Mouse (Mus musculus): ENCODE results near the gene Fuz. TPM values are rescaled to one million over a fixed set of nuclear protein-coding genes. Genes with fewer than 3 reads are reported as not detected.
"Not testable (repeated sequence)": the region's sequence is repeated elsewhere in the genome, so short reads cannot be mapped to it uniquely, and the experiment has no call there.

Gene Fuz
- total RNA-seq, 2 experiments from 2014 or later, result 20.4 to 22.9 TPM

DNA sequence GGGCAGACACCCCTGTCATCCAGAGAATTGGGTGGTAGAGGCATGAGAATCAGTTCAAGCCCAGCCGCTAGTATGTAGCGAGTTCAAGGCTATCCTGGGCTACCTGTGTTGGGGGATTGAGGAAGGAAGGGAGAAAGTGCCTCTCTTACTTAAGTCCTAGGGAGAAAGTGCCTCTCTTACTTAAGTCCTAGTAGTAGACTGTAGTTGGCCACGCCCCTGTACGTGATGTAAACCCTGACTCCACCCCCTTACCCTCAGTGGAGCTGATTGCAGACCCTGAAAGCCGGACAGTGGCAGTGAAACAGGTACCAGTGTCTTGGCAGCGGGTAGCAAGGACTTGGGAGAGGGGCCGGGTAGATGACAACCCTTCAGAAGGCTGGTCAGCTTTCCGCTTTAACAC is 38.0 kb upstream of the Fuz start:
- DNase-seq (ENCODE audit: low spot score in 2 of 2), result no peak
- intact Hi-C loops (cut with DNase I), result no loop called here

DNA sequence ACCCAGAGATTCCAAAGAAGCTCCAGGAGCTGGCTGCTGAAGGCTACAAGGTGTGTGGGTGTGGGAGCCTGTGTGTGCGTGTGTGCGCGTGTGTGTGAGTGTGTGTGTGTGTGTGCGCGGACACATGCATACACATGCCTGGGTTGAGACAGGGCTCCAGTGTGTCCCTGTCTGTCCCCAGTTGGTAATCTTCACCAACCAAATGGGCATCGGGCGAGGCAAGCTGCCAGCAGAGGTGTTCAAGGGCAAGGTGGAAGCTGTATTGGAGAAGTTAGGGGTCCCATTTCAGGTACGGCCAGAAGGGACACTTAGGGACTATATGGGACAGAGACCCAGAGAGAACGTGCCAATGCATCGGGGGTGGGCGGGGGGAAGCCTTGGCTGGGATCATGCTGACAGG is 36.0 kb upstream of the Fuz start:
- DNase-seq (ENCODE audit: low spot score in 2 of 2), result no peak
- intact Hi-C loops (cut with DNase I), result no loop called here

DNA sequence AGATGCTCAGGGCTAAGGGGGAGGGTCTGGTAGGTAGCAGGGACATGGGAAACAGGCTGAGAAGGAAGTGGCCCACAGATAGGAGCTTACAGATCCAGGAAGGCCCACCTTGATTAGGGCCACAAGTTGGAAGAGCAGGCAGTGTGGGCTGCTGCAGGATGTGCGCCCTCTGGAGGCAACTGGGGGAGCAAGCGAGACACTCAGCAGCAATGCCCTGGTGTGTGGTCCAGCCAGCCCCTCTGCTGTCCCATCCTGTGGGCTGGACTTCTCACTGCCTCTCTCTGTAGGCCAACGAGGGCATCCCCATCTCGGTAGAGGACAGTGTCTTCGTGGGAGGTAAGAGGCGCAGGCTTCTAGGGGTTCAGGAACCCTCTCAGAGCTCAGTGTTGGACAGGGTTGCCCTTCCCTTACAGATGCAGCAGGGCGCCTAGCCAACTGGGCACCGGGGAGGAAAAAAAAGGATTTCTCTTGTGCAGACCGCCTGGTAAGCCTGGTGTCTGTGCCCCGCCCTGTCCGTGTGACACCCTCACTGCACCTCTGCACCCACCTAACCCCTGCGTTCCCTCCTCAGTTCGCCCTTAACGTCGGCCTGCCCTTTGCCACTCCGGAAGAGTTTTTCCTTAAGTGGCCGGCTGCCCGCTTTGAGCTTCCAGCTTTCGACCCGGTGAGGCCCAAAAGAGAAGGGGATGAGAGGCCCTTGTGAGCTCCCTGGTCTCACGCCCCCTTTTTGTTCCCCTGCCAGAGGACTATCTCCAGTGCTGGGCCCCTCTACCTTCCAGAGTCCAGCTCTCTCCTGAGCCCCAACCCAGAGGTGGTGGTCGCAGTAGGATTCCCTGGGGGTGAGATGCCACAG is 35.1 kb upstream of the Fuz start:
- intact Hi-C loops (cut with DNase I), result no loop called here
- peak; percentile 72 to 80 for DNase-seq (ENCODE audit: low spot score in 2 of 2)

DNA sequence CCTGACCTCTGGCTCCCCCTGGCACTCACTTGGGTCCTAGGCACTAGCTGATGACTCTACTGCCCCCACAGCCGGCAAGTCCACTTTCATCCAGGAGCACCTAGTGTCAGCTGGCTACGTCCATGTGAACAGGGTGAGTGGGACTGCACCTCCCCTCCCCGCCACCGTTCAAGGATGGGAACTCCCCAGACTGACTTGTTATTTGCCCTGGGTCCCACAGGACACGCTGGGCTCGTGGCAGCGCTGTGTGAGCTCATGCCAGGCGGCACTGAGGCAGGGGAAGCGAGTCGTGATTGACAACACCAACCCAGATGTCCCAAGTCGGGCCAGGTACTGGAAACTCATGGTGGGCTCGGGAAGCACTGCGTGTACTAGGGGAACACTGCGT is 34.5 kb upstream of the Fuz start:
- intact Hi-C loops (cut with DNase I), result no loop called here
- DNase-seq (ENCODE audit: low spot score in 2 of 2), result no peak

DNA sequence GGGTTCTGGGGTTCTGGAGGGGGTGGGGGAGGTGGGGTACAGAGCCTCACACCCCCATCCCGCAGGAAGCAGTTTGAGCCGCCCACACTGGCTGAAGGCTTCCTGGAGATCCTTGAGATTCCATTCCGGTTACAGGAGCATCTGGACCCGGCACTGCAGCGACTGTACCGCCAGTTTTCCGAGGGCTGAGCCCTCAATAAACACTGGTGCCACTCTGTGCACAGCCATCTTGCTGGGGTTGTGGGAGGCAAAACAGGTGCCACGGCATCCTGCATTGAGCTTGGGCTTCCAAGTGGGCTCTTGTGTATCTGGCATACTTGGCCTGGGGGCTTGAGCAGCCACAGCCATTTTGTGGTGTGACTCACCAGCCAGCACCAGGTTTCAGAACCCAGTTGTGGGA is 33.4 kb upstream of the Fuz start:
- no peak for DNase-seq (ENCODE audit: low spot score in 2 of 2)
- intact Hi-C loops (cut with DNase I), result no loop called here

DNA sequence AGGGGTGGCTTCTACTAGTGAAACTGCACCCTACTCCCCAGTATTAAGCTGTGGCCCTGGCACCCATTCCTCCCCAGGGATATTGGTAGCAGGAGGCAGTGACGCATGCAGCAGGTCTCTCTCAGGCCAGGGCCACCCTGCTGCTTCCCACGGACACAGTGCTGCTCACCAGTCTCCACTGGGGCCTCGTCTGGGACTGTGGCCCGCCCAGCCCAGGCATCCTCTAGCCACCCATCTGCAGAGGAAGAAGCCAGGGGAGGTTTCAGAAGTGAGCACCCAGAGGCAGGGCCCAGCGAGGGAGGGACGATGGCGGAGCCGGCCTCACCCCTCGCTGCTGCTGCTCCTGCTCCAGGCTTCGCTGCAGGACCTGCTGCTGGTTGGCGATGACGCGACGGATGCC is 32.7 kb upstream of the Fuz start:
- intact Hi-C loops (cut with DNase I), result no loop called here

DNA sequence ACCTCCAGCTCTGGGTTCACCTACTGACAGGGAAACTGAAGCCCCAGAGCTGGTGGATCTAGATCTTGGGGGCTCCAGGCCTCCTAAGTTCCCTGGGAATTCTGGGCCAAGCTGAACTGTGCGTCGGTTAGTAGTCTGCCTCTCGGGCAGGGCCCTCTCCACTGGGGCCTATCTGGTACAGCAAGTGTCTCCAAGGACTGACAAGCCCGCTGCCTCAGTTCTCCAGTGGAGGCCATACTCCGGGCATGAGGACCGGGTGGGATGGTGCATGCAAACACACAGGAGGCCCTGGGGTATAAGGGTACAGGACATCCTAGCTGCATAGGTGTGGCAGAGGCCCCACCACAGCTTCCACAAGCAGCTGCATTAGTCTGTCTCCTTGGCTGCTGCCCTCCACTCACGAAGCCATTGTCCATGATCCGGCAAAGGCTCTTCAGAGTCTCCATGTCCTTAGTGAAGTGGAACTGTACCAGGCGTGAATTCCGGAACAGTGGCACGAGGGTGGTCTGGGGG is 31.8 kb upstream of the Fuz start:
- no peak for DNase-seq (ENCODE audit: low spot score in 2 of 2)
- intact Hi-C loops (cut with DNase I), result no loop called here

More for the DNA sequence above, 32.7 kb upstream of the Fuz start:
- DNase-seq (ENCODE audit: low spot score in 2 of 2), result no peak

DNA sequence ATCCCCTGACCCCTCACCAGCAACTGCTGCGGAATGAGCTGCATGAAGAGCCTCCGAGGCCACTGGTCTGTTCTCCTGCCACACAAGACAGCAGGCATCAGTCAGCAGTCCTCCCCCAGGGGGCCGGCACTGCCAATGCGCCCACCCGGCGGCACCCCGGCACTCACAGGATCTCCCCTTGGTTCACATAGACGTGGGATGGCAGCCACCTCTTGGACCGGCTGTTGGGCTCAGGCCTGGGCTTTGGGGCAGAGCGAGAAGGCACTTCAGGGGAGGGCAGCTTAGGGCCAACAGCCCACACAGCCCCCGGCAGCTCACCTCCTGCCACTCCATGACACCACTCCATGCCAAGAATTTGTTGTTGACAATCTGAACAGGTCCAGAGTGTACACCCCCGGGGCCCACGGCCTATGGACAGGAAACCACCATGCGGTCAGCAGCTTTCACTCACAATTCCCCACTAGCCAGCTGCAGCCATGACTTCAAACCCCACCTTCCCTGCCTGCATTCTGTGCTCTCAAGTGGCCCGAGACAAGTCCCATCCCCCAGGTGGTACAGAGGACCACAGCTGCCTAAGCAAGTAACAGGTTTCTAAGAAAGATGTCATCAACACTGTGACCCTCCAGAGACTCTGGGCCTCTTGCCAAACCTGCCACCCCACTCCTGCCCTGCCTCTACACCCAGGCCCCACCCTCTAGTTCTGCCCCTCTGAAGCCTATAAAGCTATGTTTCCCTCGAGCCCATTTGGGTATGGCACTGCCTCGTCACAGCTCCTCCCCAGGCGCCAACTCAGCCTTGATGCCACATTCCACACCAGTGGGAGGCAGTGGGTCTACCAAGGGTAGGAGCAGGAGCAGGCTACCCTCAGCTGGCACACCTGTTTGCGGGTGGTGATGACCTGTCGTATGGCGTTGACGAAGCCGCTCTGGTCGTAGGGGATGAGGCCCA is 31.0 kb upstream of the Fuz start:
- intact Hi-C loops (cut with DNase I), result no loop called here
- DNase-seq (ENCODE audit: low spot score in 2 of 2), result no peak

DNA sequence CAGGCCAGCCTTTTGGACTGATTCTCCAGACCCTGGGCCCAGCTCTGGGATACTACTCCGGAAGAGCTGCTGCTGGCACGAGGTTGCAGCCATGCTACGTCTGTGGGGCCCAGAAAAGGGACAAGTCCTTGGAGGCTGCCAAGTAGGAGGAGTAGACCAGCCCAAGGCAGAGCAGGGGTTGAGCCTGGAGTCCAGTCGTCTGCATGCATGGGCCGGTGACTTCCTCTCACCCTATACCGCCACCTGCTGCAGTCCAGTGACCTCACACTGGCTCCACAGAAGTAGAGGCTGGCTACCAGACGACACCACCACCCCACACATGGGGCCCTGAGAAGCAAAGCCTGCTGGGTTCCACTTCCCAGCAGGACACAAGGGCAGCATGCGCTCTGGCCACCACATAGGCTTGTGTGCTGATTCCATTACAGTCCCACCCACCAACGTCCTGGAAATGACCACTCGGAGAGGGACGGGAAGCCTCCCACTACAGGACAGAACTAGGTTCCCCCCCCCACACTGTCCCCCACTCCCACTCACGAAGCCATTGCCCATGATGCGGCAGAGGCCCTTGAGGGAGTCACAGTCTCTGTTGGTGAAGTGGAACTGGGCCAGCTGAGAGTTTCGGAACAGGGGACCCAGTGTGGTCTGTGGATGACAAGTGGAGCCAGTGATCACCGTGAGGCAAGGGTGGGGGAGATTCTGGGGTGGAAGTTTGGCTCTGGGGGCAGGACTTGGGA is 29.4 kb upstream of the Fuz start:
- DNase-seq (ENCODE audit: low spot score in 2 of 2), result no peak
- intact Hi-C loops (cut with DNase I), result no loop called here

DNA sequence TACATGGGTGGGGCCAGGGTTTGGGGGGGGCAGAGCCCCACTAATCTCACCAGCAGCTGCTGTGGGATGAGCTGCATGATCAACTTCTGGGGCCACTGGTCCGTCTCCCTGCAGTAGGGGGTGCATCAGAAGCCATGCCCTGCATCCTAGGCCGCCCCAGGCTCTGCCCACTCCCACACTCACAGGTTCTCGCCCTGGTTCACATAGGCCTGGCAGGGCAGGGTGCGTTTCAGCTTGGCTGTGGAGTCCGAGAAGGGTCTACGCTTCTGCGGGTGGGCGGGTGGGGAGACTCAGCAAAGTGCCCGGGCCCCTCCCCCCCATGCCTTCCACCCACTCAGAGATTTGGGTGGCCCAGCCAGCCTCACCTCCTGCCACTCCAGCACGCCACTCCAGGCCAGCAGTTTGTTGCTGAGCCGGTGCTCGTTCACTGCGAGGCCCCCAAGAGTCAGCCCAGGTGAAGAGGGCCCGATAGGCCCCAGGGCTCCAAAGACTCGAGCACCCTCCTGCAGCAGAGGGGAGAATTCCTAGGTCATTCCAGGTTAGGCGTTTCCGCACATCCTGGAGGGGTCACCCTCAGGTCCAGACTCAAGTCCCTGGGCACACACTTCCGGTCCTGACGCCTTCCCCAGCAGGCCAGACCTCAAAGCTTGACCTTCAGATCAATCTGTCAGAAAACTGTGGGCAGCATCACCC is 28.7 kb upstream of the Fuz start:
- intact Hi-C loops (cut with DNase I), result no loop called here
- no peak for DNase-seq (ENCODE audit: low spot score in 2 of 2)

DNA sequence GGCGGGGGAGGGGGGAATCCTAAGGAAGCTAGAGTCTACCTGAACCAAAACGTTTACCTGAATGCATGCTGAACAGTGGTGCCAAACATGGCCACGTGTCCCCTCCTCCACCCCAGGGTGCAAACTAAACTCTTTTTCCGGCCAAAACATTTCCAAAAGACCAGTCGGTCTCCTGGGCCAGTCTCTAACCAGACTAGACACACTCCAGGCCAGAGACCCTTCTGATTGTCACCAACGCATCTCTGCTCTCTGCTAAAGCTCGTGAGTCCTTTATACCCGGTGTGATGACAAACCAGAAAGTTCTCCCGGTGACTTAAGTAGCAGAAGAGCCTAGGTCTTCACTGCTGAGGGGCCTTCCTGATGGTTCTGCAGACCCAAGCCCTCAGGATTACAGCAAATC is 28.1 kb upstream of the Fuz start:
- no peak for DNase-seq (ENCODE audit: low spot score in 2 of 2)
- intact Hi-C loops (cut with DNase I), result no loop called here

DNA sequence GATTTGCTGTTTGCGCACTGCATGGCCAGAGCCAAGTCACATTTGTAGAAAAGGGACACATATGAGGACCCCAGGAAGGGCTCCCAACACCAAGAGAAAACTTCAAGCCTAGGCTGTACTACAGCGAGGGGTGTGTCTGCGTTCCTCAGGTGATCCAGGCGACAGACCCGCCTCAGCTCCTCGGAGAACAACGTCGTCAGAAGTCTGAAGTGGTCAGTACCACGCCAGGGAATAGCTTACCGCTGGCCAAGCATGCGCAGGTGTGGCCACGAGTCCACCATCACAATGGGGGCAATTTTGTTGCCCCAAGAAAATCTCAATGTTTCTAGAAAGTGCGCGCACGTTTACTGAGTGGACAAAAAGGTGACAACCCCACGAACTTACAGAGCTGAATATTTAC is 27.4 kb upstream of the Fuz start:
- no peak for DNase-seq (ENCODE audit: low spot score in 2 of 2)
- intact Hi-C loops (cut with DNase I), result no loop called here

DNA sequence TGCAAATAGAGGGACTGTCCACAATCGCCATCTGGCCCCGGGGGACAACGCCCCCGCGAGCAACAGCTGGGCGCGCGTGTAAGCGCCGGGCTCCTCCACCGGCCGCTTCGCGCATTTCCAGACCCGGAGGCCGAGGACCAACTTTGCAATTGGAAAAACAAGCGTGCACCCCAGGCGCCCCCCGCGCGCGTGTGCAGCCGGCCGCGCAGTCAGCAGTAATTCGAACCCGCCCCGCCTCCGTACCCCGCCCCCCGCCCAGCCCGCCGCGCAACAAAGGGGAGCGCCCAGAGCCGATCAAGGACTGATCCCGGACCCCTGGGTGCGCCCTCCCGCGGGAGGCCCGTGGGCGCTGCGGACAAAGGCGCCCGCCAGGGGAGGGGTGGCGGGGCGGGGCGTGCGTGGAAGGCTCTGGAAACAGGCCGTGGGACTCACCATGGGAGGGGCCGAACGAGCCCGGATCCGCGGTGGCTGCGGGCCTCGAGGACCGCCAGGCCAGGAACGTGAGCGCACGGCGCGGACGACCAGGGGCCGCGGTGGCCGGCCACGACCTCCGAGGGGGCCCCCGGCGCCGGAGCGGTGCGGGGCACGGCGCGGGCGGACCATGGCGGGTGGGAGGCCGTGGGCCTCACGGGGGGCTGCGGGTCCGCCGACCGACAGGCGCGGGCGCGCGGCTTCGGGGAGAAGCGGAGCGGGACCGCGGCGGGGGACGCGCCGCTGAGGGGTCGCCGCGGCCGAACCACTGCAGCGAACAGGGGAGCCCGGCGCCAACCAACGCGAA is 26.8 kb upstream of the Fuz start:
- intact Hi-C loops (cut with DNase I), result no loop called here
- peak in 1 of 2 experiments; percentile 51 for DNase-seq (ENCODE audit: low spot score in 2 of 2)

DNA sequence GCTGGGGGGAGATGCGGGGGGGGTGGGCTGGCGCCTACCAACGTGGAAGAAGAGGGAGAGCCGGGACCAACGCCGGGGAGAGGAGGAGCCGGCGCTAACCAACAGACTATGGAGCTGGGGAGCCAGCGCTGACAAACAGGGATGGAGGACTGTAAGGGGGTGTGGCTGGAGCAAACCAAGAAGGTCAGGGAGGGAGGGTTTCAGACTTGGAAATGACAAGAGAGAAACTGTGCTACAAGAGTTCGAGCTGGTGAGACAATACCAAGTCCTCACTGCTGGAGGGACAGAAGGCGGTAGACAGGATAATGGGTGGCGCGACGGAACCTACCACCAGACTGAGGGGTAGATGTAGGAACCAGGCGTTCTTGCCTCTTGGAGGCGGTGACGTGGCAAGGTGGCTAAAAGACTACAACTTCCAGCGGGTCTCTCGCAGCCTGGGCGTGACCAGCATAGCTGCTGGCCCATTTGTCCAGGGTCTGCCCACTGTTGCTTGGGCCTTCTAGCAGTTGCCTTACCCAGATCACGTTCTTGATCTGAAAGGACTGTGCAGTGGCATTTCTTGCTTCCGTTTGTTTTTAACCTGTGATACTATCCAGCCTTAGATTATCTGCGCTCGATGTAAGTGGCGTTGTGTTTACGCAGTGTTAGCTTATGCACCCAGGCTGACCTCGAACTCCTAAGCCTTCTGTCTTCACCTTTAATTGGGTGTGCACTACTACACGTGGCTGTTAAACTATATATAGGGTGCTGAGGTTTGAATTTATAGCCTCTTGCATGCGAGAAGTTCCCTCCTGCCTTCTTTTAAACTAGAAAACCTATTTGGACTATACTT is 26.0 kb upstream of the Fuz start, which contains the start of gene Ptov1:
TSS of gene Ptov1 (minus strand) at position 92 of the 832 bp plus-strand sequence.
- intact Hi-C loops (cut with DNase I), result no loop called here
- DNase-seq (ENCODE audit: low spot score in 2 of 2), result peak; percentile 94 to 99

DNA sequence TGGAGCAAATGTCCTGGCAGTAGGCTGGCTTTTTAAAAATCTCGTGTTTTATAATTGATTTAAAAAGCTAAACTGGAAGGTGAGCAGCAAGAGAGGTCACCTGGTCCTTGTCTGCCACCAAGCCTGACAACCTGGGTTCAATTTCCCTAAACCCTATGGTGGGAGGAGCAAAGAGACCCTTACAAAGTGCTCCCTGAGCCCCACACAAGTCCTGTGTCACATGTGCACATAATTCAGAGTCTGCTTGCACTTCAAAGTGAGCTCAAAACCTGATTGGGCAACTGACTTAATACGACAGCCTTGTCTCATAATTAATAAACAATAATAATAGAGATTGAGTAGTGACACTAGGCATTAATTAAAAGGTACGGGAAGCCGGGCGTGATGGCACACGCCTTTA is 25.3 kb upstream of the Fuz start:
- intact Hi-C loops (cut with DNase I), result no loop called here
- DNase-seq (ENCODE audit: low spot score in 2 of 2), result no peak

DNA sequence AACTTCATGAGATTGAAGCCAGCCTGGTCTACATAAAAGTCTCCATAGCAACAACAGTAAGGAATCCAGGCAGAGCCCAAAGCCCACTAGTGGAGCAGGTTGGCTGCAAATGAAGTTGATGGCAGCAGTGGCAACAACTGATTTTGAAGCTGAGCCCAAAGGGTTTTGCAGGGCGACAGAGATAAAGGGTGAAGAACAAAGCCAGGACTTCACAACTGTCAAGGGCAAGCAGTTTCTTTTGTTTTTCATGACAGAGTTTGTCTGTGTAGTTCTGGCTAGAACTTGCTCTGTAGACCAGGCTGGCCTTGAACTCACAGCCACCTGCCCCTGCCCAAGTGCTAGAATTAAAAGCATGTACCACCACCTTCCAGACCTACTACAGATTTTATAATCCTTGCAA is 24.7 kb upstream of the Fuz start:
- DNase-seq (ENCODE audit: low spot score in 2 of 2), result no peak
- intact Hi-C loops (cut with DNase I), result no loop called here

DNA sequence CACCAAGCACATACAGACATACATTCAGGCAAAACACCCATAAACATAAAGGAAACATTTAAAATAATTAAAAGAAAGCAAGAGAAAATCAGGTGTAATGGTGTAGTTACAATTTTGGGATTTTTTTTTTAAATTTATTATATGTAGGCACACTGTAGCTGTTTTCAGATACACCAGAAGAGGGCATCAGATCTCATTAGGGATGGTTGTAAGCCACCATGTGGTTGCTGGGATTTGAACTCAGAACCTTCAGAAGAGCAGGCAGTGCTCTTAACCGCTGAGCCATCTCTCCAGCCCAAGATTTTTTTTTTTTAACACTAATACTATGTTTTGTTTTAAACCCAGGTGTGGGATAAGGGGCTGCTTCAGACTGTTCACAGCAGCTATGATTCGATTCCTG is 24.1 kb upstream of the Fuz start:
- DNase-seq (ENCODE audit: low spot score in 2 of 2), result not testable (repeated sequence)
- intact Hi-C loops (cut with DNase I), result loop anchor here (2.0 kb wide), 1 partner anchor 19 kb away; no protein-coding TSS in a partner anchor

All from left cerebral cortex, postnatal 14 days (tissue).